15 mouse cellular contexts compared by ENCODE assay signal in the genomic region with DNA sequence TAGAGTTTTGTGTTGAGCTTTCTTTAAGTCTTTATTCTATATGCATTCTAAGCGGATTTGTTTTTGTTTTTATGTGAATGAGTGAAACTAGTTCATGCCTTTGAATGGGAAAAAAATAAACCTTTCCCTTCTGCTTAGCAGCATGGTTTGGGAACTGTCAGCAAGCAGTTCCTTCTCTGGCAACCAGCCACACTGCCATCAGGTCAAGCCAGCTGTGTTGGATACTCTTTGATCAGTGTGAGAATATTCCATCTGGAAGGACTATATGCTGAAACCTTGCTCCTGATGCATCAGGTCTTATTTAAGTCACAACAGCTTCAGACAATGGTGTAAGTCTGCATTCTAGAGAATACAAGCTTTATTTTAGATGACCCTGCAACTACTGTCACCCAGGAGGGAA.
DNase-seq lines count a peak whose midpoint lies in the region; ATAC-seq and TF ChIP-seq lines count a peak whose summit lies in the region.
"Had no signal": no experiment of that assay in that cellular context is flagged by ENCODE, and none has a peak within 500 bp of the region (broad histone marks: within the 10 kb centered on the region; RNA-seq: fewer than 3 reads in every experiment).

No protein-coding gene starts in this region.

- peak; percentile 6 for DNase-seq in forebrain, embryonic 14.5 days (ENCODE audit: low spot score)
- peak; percentile 18 for DNase-seq in liver, adult 2 months (ENCODE audit: extremely low read depth, low read depth, low spot score)
- no peak for DNase-seq in liver, embryonic 11.5 days (ENCODE audit: low spot score)
- peak; percentile 73 to 75 for DNase-seq in cerebellum, adult 18-20 months
- DNase-seq in cerebellum, postnatal 36 days: peak; percentile 63 to 66
- DNase-seq in limb, embryonic 10.5 days (ENCODE audit: low spot score): no peak
- DNase-seq: thymus, postnatal 14 days had no signal

- TF ChIP-seq CTCF in liver, adult 2 months (IDR thresholded peaks at IDR 0.05; ENCODE audit: low read depth, low read length): no peak

- no peak for TF ChIP-seq POLR2A in liver, adult 2 months (IDR thresholded peaks at IDR 0.05; ENCODE audit: extremely low read depth, insufficient read depth, low read length)

- H3K79me2 ChIP-seq in liver, adult 2 months (ENCODE audit: control insufficient read depth, insufficient read depth, low read length): no peaks in the 10 kb centered on the region

- H3K36me3 ChIP-seq in forebrain, embryonic 14.5 days (ENCODE audit: control insufficient read depth, insufficient read depth, low read length): no peaks in the 10 kb centered on the region
- H3K36me3 ChIP-seq in forebrain, embryonic 12.5 days (replicated peaks): no peaks in the 10 kb centered on the region
- no peaks in the 10 kb centered on the region for H3K36me3 ChIP-seq in liver, adult 2 months (ENCODE audit: control insufficient read depth, insufficient read depth, low read length)
- no peaks in the 10 kb centered on the region for H3K36me3 ChIP-seq in liver, embryonic 11.5 days (ENCODE audit: control insufficient read depth, insufficient read depth, low read length)
- H3K36me3 ChIP-seq in limb, embryonic 10.5 days: no peaks in the 10 kb centered on the region
- H3K36me3 ChIP-seq: heart, embryonic 15.5 days; hindbrain, embryonic 12.5 days; limb, embryonic 12.5 days had no signal

- H3K4me1 ChIP-seq in forebrain, embryonic 14.5 days (ENCODE audit: control insufficient read depth, insufficient read depth, low read length): no peaks in the 10 kb centered on the region
- no peaks in the 10 kb centered on the region for H3K4me1 ChIP-seq in forebrain, embryonic 12.5 days
- H3K4me1 ChIP-seq in liver, adult 2 months (ENCODE audit: control insufficient read depth, insufficient read depth, low read length): no peaks in the 10 kb centered on the region
- no peaks in the 10 kb centered on the region for H3K4me1 ChIP-seq in liver, embryonic 11.5 days (replicated peaks; ENCODE audit: control insufficient read depth, insufficient read depth, low read length)
- no peaks in the 10 kb centered on the region for H3K4me1 ChIP-seq in limb, embryonic 10.5 days
- H3K4me1 ChIP-seq: heart, embryonic 15.5 days; hindbrain, embryonic 12.5 days; limb, embryonic 12.5 days had no signal

- H3K27me3 ChIP-seq in forebrain, embryonic 14.5 days (replicated peaks; ENCODE audit: control insufficient read depth, insufficient read depth, low read length): no peaks in the 10 kb centered on the region
- no peaks in the 10 kb centered on the region for H3K27me3 ChIP-seq in forebrain, embryonic 12.5 days
- H3K27me3 ChIP-seq in liver, adult 2 months (ENCODE audit: control insufficient read depth, insufficient read depth, low read length): no peaks in the 10 kb centered on the region
- H3K27me3 ChIP-seq in liver, embryonic 11.5 days (replicated peaks; ENCODE audit: control insufficient read depth, insufficient read depth, low read length): no peaks in the 10 kb centered on the region
- H3K27me3 ChIP-seq in limb, embryonic 10.5 days (ENCODE audit: low read depth, poor library complexity, severe bottlenecking): no peaks in the 10 kb centered on the region
- H3K27me3 ChIP-seq: heart, embryonic 15.5 days; hindbrain, embryonic 12.5 days; limb, embryonic 12.5 days had no signal

- no peak for ATAC-seq in forebrain, embryonic 14.5 days
- no peak for ATAC-seq in forebrain, embryonic 12.5 days (ENCODE audit: low FRiP score)
- no peak for ATAC-seq in liver, embryonic 11.5 days (replicated peaks; ENCODE audit: low FRiP score)
- ATAC-seq in frontal cortex, adult (ENCODE audit: low TSS enrichment): no peak
- ATAC-seq: intestine, embryonic 16.5 days had no signal

- H3K9me3 ChIP-seq in forebrain, embryonic 14.5 days (replicated peaks; ENCODE audit: control insufficient read depth, low read length): no peaks in the 10 kb centered on the region
- H3K9me3 ChIP-seq in forebrain, embryonic 12.5 days: no peaks in the 10 kb centered on the region
- no peaks in the 10 kb centered on the region for H3K9me3 ChIP-seq in liver, embryonic 11.5 days (ENCODE audit: control insufficient read depth, low read length)
- no peaks in the 10 kb centered on the region for H3K9me3 ChIP-seq in limb, embryonic 10.5 days (replicated peaks)
- H3K9me3 ChIP-seq: heart, embryonic 15.5 days; hindbrain, embryonic 12.5 days; limb, embryonic 12.5 days had no signal

- 40% methylated on average over 1 of the region's 1 CpGs for WGBS in forebrain, embryonic 14.5 days
- 46% methylated on average over 1 of the region's 1 CpGs for WGBS in forebrain, embryonic 12.5 days
- 29% methylated on average over 1 of the region's 1 CpGs for WGBS in liver, adult 2 months
- 45% methylated on average over 1 of the region's 1 CpGs for WGBS in liver, embryonic 11.5 days
- WGBS in limb, embryonic 10.5 days: 65% methylated on average over 1 of the region's 1 CpGs

- no peak overlapping the region for H3K4me3 ChIP-seq in forebrain, embryonic 14.5 days (ENCODE audit: low read depth, low read length)
- H3K4me3 ChIP-seq in forebrain, embryonic 12.5 days (replicated peaks): no peak overlapping the region
- H3K4me3 ChIP-seq in liver, adult 2 months (ENCODE audit: insufficient read depth, low read depth, low read length): no peak overlapping the region
- H3K4me3 ChIP-seq in liver, embryonic 11.5 days (ENCODE audit: low read depth, low read length): no peak overlapping the region
- no peak overlapping the region for H3K4me3 ChIP-seq in limb, embryonic 10.5 days
- H3K4me3 ChIP-seq: heart, embryonic 15.5 days; hindbrain, embryonic 12.5 days; limb, embryonic 12.5 days; myocyte had no signal

- no peak overlapping the region for H3K27ac ChIP-seq in forebrain, embryonic 14.5 days (ENCODE audit: low read depth, low read length)
- no peak overlapping the region for H3K27ac ChIP-seq in forebrain, embryonic 12.5 days
- no peak overlapping the region for H3K27ac ChIP-seq in liver, adult 2 months (replicated peaks; ENCODE audit: insufficient read depth, low read depth, low read length)
- no peak overlapping the region for H3K27ac ChIP-seq in liver, embryonic 11.5 days (ENCODE audit: low read depth, low read length)
- no peak overlapping the region for H3K27ac ChIP-seq in limb, embryonic 10.5 days
- H3K27ac ChIP-seq: heart, embryonic 15.5 days; hindbrain, embryonic 12.5 days; limb, embryonic 12.5 days; stomach, postnatal 0 days had no signal

- H3K4me2 ChIP-seq in forebrain, embryonic 14.5 days (ENCODE audit: low read length): no peak overlapping the region
- H3K4me2 ChIP-seq in forebrain, embryonic 12.5 days: no peak overlapping the region
- no peak overlapping the region for H3K4me2 ChIP-seq in liver, embryonic 11.5 days
- H3K4me2 ChIP-seq: heart, embryonic 15.5 days; hindbrain, embryonic 12.5 days; limb, embryonic 12.5 days had no signal

- no peak overlapping the region for H3K9ac ChIP-seq in forebrain, embryonic 14.5 days (ENCODE audit: low read length)
- H3K9ac ChIP-seq in forebrain, embryonic 12.5 days: no peak overlapping the region
- H3K9ac ChIP-seq in liver, adult 2 months (ENCODE audit: low read depth, low read length): no peak overlapping the region
- no peak overlapping the region for H3K9ac ChIP-seq in liver, embryonic 11.5 days (ENCODE audit: low read depth, low read length)
- H3K9ac ChIP-seq: heart, embryonic 15.5 days; hindbrain, embryonic 12.5 days; limb, embryonic 12.5 days had no signal

Comparison
In these comparisons a context has a peak if more than half of its experiments do, and no peak if none do; other contexts are left out.
1. DNase-seq: peak in forebrain, embryonic 14.5 days (single experiment), liver, adult 2 months (single experiment), cerebellum, adult 18-20 months (2 of 2) and cerebellum, postnatal 36 days (2 of 2); none in liver, embryonic 11.5 days (single experiment) and limb, embryonic 10.5 days (single experiment).